Mouse (Mus musculus) ovary, postnatal 14 days (tissue): ENCODE results near the gene Tubb4a.

Experiments
- DNase-seq: peaks from one replicate; pipeline ENCODE4 v3.0.0; 2022; ENCODE audit warnings: low spot score

The Tubb4a gene

DNA sequence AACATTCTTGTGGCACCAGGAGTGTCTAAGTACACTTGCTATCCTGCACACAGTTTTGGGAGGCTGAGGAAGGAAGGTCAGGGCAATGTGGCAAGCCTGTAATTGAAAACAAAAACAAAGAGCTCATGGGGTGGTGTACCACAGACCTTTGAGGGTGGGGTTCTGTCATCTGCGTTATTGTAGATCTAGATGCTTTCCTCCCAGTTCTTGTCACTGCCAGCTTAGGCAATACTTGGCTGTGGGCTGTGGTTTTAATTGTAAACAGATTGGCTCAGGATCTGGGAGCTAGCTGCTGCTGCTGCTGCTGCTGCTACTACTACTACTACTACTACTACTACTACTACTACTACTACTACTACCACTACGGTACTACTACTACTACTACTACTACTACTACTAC lies 14.7 kb upstream of the Tubb4a start:
- DNase-seq = no peak

DNA sequence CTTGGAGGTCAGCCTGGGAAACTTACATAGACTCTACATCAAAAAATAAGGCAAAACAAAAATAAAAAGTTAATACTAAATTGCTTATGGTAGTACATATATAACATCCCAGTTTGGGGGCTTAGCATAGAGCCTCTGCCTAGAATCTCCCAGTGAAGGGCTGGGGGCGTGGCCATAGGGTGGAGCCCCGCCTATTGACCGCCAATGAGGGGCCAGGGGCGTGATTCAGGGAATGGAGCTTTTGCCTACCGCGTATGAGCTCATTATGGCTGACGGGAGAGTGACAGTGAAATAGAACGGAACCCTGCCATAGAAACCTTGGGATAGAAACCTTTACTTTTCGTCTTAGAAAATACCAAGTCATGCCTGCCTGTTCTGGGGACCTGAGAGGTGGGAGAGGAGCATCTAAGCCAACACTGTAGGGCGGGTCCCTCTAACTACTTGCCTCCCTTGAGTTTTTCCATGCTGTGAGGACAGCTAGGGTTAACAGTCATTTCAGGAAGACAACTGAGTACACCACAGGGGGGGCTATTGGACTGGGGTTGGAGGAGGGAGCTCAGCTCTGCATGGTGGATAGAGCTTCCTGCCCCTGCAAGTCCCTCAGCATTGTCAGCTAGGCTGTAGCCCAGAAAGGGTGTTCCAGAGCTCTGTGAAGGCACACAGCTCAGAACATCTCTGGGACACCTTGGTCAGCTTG lies 12.2 kb upstream of the Tubb4a start:
- DNase-seq = no peak

DNA sequence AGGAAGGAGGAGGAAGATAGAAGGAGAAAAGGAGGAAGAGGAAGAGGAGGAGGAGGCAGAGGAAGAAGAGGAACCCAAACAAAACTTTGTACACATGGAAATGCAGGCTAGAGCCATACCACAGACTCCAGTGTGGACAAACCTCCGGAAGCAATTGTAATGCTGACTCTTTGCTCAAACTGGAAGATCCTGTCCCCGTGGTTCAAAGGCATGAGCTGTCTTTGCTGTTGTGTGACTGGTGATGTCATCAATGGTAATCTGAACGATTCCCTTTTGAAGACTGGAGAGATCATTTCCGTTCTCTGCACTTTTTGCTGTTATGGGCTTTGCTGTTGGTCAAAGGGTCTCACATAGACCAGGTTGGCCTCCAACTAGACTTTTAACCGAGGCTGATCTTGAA lies 10.7 kb upstream of the Tubb4a start:
- no peak for DNase-seq

DNA sequence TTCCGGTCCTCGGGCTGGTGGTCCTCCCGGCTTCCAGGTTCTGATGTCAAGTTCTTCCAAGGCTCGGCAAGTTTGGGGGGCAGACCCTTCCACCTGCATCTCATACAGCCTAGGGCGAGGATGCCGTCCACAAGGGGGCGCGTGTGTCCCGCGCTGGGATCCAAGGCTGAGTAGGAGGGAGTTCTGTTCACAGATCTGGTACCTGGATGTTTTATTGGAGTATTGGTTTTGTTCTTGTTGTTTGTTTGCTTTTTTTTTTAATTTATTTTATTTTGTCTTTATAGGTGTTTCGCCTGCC lies 9.0 kb upstream of the Tubb4a start:
- peak; percentile 78 for DNase-seq

DNA sequence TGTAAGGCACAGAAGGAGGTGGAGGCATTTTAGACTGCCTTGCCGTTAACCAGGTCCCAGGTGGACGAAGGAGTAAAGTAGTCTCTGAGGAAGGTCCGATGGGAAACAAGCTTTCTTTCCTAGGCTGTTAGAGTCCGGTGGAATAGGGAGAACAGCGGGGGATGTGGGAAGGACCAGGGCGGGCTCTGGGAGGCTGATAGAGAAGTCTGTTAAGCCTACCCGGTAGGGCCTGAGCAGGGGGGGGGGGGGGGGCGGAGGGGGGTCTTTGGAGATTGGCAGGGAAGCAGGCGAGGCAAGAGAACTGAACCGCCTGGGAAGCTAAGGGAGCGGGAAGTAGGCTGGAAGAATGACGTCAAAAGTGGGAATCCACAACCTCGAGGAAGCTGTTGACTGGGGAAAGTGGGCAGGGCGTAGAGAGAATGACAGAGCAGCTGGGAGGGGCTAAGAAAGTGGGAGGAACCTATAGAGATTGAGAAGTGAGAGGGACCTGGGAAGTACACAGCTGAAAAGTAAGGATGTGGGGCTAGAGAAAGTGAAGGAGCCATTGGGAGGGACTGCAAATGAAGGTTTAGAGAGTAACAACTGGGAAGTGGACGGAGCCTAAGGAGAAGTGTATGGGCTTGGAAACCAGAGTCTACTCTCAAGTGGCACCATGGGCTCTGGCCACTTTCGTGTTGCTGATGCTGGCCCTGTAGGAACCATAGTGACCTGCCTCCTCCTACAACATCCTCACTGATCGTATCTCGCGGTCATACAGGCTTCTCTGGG lies 8.5 kb upstream of the Tubb4a start:
- DNase-seq = peak; percentile 20

DNA sequence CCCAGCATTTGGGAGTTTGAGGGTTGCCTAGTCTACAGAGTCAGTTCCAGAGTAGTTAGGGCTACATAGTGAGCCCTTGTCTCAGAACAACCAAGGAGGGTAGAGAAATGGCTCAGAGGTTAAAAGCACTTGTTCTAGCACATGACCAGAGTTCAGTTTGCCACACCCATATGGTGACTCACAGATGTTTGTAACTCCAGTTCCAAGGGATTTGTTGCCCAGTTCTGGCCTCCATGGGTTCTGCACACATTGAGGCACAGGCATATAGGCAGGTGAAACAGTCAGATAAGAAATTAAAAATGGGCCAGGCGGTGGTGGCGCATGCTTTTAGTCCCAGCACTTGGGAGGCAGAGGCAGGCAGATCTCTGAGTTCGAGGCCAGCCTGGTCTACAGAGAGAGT lies 6.6 kb upstream of the Tubb4a start:
- DNase-seq = no peak

DNA sequence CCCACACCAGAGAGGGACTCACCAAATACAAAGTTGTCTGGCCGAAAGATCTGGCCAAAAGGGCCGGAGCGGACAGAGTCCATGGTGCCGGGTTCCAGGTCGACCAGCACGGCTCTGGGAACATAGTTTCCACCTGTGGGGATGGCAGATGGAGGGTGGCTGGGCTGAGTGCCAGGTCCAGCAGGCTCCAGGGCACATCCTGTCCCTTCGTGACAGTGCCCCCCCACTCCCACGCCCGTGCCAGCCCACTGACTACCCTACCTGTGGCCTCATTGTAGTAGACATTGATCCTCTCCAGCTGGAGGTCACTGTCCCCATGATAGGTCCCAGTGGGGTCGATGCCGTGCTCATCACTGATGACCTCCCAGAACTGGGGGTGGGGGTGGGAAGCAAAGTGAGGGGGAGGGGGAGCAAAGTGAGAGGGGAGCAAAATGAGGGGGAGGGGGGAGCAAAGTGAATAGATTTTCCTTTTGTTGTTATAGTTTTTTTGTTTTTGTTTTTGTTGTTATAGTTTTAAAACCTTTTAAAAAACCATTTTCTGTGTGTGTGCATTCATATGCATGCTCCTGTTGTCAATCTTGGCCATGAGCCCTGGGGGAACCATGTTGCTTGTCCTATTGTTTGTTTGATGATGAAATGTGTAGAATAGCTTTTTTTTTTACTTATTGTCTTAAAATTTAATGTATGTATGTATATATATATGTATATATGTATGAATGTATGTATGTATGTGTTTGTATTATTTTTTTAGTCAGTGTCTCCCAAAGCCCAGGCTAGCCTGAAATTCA lies 1.4 kb downstream of the Tubb4a start:
- DNase-seq = no peak

DNA sequence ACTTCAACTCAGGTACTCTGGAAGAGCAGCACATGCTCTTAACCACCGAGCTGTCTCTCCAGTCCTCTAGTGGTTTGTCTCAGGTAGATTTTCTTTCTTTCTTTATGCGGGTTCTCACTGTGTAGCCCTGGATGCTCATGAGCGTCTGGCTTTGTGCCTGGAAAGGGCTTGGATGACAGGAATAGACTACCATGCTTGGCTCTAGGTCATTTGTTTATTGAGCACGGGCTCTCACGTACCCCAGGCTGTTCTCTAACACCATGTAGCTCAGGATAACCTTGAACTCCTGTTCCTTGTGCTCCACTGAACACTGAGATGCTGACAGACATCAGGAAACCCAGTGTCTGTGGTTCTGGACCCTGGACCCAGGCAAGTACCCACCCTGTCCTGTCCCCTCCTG lies 5.1 kb downstream of the Tubb4a start:
- no peak for DNase-seq

DNA sequence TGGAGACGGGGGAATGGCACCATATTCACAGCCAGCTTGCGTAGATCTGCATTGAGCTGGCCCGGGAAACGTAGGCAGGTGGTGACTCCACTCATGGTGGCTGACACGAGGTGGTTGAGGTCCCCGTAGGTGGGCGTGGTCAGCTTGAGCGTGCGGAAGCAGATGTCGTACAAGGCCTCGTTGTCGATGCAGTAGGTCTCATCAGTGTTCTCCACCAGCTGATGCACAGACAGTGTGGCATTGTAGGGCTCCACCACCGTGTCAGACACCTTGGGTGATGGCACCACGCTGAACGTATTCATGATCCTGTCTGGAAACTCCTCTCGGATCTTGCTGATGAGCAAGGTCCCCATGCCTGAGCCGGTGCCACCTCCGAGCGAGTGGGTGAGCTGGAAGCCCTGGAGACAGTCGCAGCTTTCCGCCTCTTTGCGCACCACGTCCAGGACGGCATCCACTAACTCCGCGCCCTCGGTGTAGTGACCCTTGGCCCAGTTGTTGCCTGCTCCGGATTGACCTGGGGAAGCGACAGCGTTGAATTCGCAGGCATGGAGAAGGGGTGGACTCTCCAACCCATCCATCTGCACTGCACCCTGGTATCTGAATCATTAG lies 6.2 kb downstream of the Tubb4a start:
- DNase-seq = no peak

DNA sequence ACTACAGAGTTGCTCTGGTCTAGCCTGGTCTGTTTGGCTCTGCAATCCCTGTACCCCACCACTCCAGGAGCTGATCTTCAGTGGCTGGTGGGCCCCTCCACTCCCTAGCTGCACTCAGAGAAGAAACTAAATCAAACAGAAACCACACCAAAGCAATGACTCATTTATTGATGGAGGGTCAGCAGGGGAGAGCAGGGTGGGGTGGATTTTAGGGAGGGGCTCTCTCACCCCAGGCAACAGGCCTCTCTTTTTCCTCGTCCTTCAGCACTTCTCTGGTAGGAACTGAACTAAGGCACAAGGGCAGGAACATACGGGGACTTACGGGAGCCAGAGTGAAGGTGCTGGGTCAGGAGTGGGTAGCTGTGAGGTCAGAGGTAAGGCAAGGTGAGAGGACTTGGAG lies 7.7 kb downstream of the Tubb4a start:
- DNase-seq = no peak

DNA sequence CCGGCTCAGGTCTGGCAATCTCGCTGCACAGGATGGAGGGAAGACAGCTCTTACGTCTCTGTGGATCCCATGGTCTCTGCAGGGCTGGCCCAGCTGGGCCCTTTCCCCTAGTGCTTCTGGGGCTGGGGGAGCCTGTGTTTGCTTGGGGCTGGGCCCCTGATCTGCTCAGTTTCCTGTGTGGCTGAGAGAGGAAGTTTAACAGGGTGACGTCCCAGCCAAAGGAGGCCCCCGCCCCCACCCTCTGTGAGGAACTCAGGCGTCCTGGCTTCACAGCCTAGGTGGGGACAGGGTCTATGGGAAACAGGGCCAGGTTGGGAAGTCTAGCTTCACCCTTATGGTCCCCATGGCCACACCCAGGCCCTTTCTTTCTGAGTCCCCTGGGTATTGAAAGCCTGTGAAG lies 9.2 kb downstream of the Tubb4a start, which contains the start of gene Dennd1c:
Gene Dennd1c, minus strand, starts transcription at position 179 of the 400 bp plus-strand sequence.
- DNase-seq = no peak

DNA sequence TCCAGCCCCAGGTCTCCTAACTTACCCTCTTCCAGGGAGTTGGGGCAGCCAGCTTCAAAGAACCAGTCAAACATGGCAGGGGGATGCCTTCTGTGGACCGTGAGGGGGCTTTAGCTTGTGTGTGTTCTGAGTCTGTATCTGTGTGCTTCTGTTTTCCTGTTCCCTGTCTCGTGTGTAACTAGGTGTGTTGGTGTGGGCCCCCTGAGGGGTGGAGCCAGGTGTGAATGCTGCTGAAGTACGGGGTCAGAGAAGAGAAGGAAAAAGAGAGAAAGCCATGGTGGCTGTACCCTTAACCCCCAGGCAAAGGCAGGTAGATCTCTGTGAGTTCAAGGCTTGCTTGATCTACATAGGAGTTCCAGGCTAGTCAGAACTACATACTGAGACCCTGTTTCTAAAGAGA lies 10.7 kb downstream of the Tubb4a start:
- no peak for DNase-seq

DNA sequence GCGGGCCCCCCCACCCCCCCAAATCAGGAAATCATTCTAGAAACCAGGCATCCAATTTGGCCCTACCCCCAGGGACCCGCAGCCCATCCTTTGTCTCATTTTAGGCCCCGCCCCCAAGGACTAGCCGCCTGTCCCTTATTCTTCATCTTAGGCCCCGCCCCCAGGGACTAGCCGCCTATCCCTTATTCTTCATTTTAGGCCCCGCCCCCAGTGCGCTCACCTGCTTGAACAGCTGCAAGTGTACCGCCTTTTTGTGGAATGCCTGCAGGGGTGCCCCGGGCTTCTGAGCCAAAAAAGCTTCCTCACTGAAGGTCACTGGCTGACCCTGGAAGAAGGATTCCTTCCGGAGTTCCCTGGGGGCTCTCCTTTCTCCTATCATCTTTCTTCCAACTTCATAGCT lies 16.9 kb downstream of the Tubb4a start:
- no peak for DNase-seq

DNA sequence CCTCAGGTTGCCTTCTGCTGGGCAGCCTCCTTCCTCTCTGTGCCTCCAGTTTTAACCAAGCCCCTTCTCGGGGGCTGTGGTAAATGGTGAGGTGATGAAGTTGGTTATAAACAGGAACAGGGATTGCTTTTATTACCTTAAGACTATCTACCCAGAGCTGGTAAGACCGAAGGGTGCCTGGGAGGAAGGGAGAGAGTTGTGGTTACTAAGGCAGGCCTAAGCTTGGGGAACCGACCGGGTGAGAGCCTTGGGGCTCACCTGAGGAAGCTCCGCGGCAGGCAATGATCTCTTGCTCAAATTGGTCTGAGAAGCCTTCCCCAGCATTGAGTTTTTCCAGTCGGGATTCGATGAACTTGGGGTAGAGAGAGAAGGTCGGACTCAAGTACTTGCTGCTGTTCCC lies 17.3 kb downstream of the Tubb4a start:
- no peak for DNase-seq

DNA sequence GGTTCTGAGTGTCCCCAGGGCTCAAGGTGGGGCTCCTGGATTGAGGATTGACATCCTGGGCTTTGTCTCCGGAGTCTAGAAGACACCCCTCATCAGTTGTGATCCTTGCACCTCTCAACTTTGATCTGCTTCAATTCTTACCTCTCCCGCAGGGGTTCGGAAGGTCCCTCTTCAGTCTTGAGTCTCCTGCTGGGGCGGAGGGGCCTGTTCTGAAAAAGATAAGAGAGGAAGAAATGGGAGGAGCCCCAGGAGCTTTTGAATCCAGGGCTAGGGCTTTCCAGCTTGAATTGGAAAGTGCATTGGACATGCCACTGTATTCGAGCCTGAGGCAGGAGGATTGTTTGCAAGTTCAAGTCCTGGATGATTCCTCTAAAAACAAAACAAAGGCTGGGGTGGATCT lies 20.7 kb downstream of the Tubb4a start:
- no peak for DNase-seq

DNA sequence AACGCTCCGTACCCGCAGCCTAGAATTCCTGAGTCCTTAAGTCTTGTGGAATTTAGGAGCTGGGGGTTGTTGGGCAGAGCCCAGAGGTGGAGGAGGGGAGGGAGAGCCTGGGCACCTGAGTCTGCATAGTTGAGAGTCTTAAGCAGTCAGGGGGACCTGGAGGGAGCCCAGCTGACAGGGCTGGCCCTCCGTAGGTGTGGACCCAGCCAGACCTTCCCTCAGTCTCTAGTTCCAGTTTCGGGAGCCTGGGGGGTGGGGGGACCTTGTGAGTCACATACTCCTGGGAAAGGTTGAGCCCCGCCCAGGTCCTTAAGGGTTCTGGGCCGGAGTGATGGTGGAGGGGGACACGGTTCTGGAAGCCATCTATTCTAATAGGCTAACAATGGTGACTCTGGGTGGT lies 24.6 kb downstream of the Tubb4a start:
- DNase-seq = no peak

DNA sequence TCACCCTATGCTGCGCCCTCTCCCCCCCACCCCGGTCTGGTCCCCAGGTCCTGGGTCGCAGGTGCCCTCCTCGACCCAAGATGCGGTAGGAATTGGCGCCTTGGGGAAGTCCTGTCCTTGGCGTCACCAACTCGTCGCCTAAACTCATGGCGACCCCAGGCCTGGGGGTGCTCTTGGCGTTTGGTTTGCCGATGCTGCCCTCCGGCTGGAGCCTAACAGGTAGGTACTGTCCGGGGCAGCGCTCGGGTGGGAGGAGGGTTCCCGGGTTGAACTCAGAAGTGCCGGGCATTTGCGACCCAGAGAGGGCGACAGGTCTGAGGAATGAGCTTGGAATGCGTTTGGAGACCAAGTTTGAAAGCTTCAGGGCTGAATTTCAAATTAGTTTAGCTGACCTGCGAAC lies 25.0 kb downstream of the Tubb4a start:
- DNase-seq = no peak

DNA sequence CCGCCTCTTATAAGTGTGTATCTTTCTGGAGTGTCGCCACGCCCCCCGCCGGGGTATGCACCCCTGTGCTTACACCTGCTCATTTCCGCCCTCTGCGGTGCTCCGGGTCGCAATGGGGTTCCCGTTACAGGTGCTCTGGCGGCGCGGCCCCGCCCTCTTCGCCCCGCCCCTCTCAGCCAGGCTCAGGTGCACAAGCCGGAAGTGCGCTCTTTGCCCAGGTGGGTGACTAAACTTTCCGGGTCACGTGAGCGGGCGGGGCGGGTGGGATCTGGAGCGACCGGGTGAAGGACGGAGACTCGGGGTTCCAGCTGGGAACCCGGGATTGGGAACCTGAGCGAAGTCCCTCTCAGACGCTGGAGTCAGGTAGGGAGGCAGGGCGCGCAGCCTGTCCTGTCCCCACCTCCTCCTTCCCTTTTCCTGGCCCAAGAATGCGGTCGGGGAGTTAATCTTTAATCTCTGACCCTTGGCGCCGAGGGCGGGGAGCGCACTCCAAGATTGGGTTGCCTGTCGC lies 25.5 kb downstream of the Tubb4a start:
- DNase-seq = peak; percentile 29

DNA sequence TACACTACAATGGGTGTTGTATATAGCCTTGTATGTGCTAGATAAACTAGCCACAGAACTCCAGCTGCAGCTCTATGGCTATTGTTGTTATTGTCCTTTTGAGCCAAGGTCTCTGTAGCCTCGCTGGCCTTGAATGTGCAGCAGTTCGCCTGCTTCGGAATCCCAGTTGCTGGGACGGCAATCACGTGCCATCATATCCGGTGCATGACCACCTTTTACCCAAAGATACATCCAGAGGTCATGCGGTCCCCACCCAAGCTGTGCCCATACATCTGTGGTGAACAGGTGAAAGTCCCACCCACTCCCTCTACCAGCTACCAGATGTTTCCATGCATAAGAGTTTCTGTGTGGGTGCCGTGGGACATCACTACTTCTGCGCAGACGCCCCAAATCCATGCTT lies 26.5 kb downstream of the Tubb4a start:
- no peak for DNase-seq

DNA sequence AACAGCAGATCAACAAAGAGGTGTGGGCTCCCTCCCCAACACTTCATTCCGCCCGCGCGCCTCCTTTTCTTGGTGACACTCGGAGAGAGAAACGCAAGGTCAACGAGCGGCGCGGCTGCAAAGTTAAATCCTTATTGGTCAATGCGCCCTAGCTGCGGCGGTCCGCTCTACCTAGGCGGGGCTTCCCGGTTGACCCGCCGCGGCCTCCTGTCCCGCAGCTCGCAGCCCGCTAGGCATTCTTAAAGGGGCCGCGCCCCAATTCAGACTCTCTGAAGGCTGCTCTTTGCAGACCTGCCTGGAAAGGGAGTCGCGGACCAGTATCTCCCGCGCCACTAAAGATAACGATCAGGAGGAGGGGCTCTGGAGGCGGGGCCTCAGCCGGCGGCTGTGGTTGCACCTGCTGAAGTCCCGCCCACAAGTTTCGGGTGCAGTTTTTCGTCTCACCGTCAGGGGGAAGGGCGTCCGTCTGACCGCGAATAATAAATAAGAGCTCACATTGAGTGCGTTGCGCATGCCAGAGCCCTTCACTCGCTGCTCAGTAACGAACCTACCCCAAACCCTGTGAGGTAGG lies 27.3 kb downstream of the Tubb4a start:
- DNase-seq = peak; percentile 90

DNA sequence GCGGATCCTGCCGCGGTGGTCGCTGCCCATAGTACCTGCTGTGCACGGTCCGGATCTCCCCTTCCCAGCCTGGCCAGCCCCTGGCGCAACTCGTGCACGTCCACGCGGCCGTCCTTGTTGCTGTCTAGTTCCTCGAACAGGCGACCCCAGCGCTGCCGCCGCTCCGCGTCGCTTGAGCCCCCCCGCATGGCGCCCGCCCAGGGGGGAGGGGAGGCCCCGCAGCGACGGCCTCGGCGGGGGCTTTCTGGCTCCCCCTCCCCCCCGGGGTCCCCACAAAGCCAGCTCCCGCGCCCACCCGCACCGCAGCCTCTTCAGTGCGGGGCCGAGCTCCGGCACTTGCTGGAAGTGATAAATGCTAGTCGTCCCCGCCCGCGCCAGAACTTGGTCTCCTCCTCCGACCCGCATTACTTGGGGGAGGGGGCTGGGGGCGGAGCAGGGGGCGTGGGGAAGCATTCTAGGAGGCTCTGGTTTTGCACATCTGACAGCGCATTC lies 28.1 kb downstream of the Tubb4a start, which contains the start of gene Slc25a23:
Gene Slc25a23, minus strand, starts transcription at position 378 of the 492 bp plus-strand sequence.
- peak; percentile 61 for DNase-seq
